Mouse (Mus musculus): ENCODE data around the gene Ubash3a.

DNA sequence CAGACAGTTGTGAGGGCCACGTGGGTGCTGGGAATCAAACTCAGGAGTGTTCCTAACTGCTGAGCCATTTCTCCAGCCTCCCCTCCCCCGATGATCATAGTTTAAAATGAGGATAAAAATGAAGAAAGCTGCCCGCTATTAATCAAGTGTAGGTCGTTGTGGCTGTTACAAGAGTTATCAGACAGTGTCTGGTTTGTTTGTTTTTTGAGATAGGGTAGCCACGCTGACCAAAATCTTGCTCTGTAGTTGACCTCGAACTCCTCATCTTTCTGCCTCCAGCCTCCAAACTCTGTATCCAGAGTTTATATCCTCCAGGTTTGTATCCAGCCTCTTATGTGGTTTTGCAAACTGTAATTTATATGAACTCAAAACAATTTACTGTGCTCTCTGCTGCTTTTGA is 72.6 kb downstream of the Ubash3a start:
- TF ChIP-seq POLR2A (IDR thresholded peaks at IDR 0.05; ENCODE audit: insufficient read depth, low read depth, low read length) (no peak), CTCF (IDR thresholded peaks at IDR 0.05) (no peak), EP300 (IDR thresholded peaks at IDR 0.05; ENCODE audit: insufficient read depth, low read depth, low read length) (no peak)

Measured in heart, adult 2 months (tissue).